Mouse (Mus musculus): ENCODE data around the gene Rhbdl1.

GRCm38 (mm10) chr17:25833961-25834594, 3.0 kb downstream of the Rhbdl1 start:
- TF ChIP-seq POLR2A (IDR thresholded peaks at IDR 0.05; ENCODE audit: low read depth, low read length) (no peak), CTCF (conservative IDR thresholded peaks at IDR 0.05; ENCODE audit: insufficient read depth, insufficient read length, low read depth, low read length) (no peak)
